Mouse (Mus musculus) urinary bladder, postnatal 4 days (tissue): ENCODE measurements around the gene Ppfibp1.

Source experiments
- DNase-seq, 2 experiments: peaks; one replicate each; pipeline ENCODE4 v3.0.0; 2021 to 2022; ENCODE audit warnings: low spot score in 2 of 2

The Ppfibp1 gene

GRCm38 (mm10) chr6:147042291-147043290 lies 154.3 kb downstream of the Ppfibp1 start, which contains the start of gene Mrps35:
Gene Mrps35, plus strand, starts transcription at chr6:147042764.
- DNase-seq: peak; percentile 84 to 92

- no peak for DNase-seq
These were observed 155.3 kb downstream of the Ppfibp1 start for GRCm38 (mm10) chr6:147043633-147044032.

- no peak for DNase-seq
These were observed 161.0 kb downstream of the Ppfibp1 start for GRCm38 (mm10) chr6:147049239-147049805.

- DNase-seq: no peak
These were observed 163.4 kb downstream of the Ppfibp1 start for GRCm38 (mm10) chr6:147051666-147052065.

- DNase-seq: no peak
These were observed 164.2 kb downstream of the Ppfibp1 start for GRCm38 (mm10) chr6:147052440-147052839.

GRCm38 (mm10) chr6:147053785-147054646 lies 165.7 kb downstream of the Ppfibp1 start:
- no peak for DNase-seq

- DNase-seq: no peak
These were observed 167.2 kb downstream of the Ppfibp1 start for GRCm38 (mm10) chr6:147055374-147055977.

- DNase-seq: no peak
These were observed 171.0 kb downstream of the Ppfibp1 start for GRCm38 (mm10) chr6:147059326-147059725.

GRCm38 (mm10) chr6:147061630-147062029 lies 173.3 kb downstream of the Ppfibp1 start:
- DNase-seq: peak in 1 of 2 experiments; percentile 43

GRCm38 (mm10) chr6:147062034-147062433 lies 173.7 kb downstream of the Ppfibp1 start:
- DNase-seq: peak in 1 of 2 experiments; percentile 36

GRCm38 (mm10) chr6:147062694-147063093 lies 174.4 kb downstream of the Ppfibp1 start:
- DNase-seq: peak in 1 of 2 experiments; percentile 39

- DNase-seq: no peak
These were observed 176.1 kb downstream of the Ppfibp1 start for GRCm38 (mm10) chr6:147064226-147064943.

- no peak for DNase-seq
These were observed 176.6 kb downstream of the Ppfibp1 start for GRCm38 (mm10) chr6:147064944-147065261.

GRCm38 (mm10) chr6:147075808-147076387 lies 187.6 kb downstream of the Ppfibp1 start:
- no peak for DNase-seq

- DNase-seq: no peak
These were observed 188.6 kb downstream of the Ppfibp1 start for GRCm38 (mm10) chr6:147076878-147077277.

- no peak for DNase-seq
These were observed 191.6 kb downstream of the Ppfibp1 start for GRCm38 (mm10) chr6:147079919-147080318.
